Mouse (Mus musculus) liver, embryonic 16.5 days (tissue): ENCODE results near the gene Wdr45. TPM values are rescaled to one million over a fixed set of nuclear protein-coding genes. Genes with fewer than 3 reads are reported as not detected.
A peak's percentile ranks its signal among the peaks of the same experiment; 100 is the strongest.

Experiments
- ATAC-seq: fragments of 200-750 bp; cut with Nextera tagmentation; 2 replicates; pipeline ENCODE4 v1.8.0; 2017; ENCODE audit warnings: low read depth, mild to moderate bottlenecking, moderate number of reproducible peaks, moderate library complexity
- H3K27ac ChIP-seq: fragments of 300-500 bp; sonication (generic); 2 replicates; pipeline ENCODE4 v1.5.1; 2014; ENCODE audit warnings: mild to moderate bottlenecking, low read length
- H3K27me3 ChIP-seq: fragments of 300-500 bp; sonication (generic); 2 replicates; pipeline ENCODE4 v1.6.1; 2014; ENCODE audit warnings: low read depth, low read length, mixed read lengths; ENCODE audit not compliant: control insufficient read depth, insufficient read depth
- H3K36me3 ChIP-seq: fragments of 300-500 bp; sonication (generic); 2 replicates; pipeline ENCODE4 v1.6.1; 2014; ENCODE audit warnings: mild to moderate bottlenecking; ENCODE audit not compliant: control insufficient read depth, insufficient read depth
- H3K4me1 ChIP-seq: fragments of 300-500 bp; sonication (generic); 2 replicates; pipeline ENCODE4 v1.6.1; 2014; ENCODE audit warnings: low read depth, low read length, mixed read lengths; ENCODE audit not compliant: control insufficient read depth
- H3K4me2 ChIP-seq: fragments of 300-500 bp; sonication (generic); 2 replicates; pipeline ENCODE4 v1.6.1; 2014; ENCODE audit warnings: low read depth, low read length, mixed read lengths
- H3K4me3 ChIP-seq: fragments of 300-500 bp; sonication (generic); 2 replicates; pipeline ENCODE4 v1.5.1; 2014; ENCODE audit warnings: low read depth, mild to moderate bottlenecking, low read length
- H3K9ac ChIP-seq: fragments of 300-500 bp; sonication (generic); 2 replicates; pipeline ENCODE4 v1.6.1; 2014; ENCODE audit warnings: low read depth, low read length
- H3K9me3 ChIP-seq: fragments of 300-500 bp; sonication (generic); replicated peaks from 2 replicates; pipeline ENCODE4 v1.6.1; 2016; ENCODE audit warnings: low read length; ENCODE audit not compliant: control insufficient read depth
- WGBS: fragments of 180-500 bp; shearing (Covaris S2); extraction: QIAGEN DNeasy Blood & Tissue Kit; methylation state at CpG from one replicate; pipeline ENCODE4 v1.1.7; 2014; ENCODE audit not compliant: insufficient replicate concordance; 5-methylcytosine and 5-hydroxymethylcytosine counted together
- polyA plus RNA-seq: library from polyadenylated mRNA; unstranded; fragments of >200 nt; fragmentation: Nextera tagmentation; extraction: Ambion mirVana; gene quantifications from 2 replicates; pipeline ENCODE4 v1.2.1, GENCODE M21; 2015

The Wdr45 gene
- polyA plus RNA-seq, 1 experiment from 2014 or later: 21.8 TPM

GRCm38 (mm10) chrX:7765281-7765670, 51.1 kb downstream of the Wdr45 start:
- peak overlapping the region; percentile 31 for H3K4me3 ChIP-seq
- WGBS: 33% methylated on average over 13 of the region's 13 CpGs
- ATAC-seq: no peak
- peak overlapping the region; percentile 77 for H3K4me2 ChIP-seq
- no peaks in the 10 kb centered on the region for H3K27me3 ChIP-seq
- no peak overlapping the region; the same call in 1 of the 2 replicates for H3K27ac ChIP-seq
- H3K4me1 ChIP-seq: peaks cover 25% of the 10 kb centered on the region
- no peak overlapping the region; the same call in 1 of the 2 replicates for H3K9ac ChIP-seq
- no peaks in the 10 kb centered on the region for H3K36me3 ChIP-seq
- no peaks in the 10 kb centered on the region; the same call in 1 of the 2 replicates for H3K9me3 ChIP-seq

DNA sequence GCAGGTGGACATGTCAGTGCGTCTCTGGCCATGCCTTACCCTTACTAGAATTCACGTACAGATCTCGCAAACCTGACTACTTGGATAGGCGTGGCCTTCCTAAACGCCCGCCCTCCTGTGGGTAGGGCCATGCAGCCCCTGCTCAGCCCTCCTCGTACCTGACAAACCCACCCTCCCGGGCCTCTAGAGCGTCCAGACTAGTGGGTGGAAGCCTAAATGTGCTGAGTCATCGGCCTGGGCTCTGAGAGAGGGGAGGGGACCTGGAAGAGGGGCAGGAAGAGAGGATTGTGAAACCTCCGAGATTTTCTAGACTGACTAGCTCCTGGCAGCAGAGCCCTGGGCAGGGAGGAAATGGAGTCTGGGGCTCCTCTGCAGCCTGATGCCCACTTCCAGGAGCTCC, 51.6 kb downstream of the Wdr45 start:
- no peak overlapping the region; the same call in 1 of the 2 replicates for H3K9ac ChIP-seq
- H3K4me2 ChIP-seq: peak overlapping the region; percentile 52
- WGBS: 13% methylated on average over 11 of the region's 11 CpGs
- H3K27ac ChIP-seq: peak overlapping the region; percentile 24
- no peaks in the 10 kb centered on the region; the same call in 1 of the 2 replicates for H3K9me3 ChIP-seq
- H3K36me3 ChIP-seq: no peaks in the 10 kb centered on the region; the same call in 1 of the 2 replicates
- peaks cover 25% of the 10 kb centered on the region for H3K4me1 ChIP-seq
- peak overlapping the region; percentile 31 for H3K4me3 ChIP-seq
- no peaks in the 10 kb centered on the region for H3K27me3 ChIP-seq
- peak; percentile 50 for ATAC-seq

DNA sequence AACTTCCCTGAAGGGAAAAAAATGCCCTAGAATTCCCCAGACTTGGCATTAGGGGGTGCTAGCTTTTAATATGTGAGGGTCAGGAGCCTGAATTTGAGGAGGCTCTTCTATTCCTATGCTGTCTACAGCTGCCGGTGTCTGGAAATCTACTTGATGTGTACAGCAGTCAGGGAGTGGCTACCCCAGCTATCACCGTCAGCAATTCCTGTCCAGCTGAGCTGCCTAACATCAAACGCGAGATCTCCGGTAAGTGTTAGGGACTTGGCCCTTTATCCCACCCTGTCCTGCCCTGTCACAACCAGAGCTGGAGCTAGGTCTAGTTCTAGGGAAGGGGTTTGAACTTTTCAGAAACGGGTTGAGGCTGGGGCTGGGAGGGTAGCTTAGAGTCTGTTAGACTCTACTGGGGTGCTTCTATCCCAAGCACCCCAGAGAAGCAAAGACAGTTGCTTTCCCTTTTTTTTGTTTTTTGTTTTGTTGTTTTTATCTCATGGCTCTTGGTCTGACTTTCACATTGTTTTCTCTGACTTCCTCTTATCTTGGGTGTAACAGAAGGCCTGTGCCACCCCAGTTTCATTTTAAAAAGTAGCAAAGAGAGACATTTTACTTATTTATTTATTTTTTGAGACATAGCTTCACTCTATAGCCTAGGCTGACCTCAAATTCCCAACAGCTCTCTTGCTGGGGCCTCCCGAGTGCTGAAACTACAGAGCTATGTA, 55.3 kb downstream of the Wdr45 start:
- no peak overlapping the region for H3K4me2 ChIP-seq
- H3K9ac ChIP-seq: no peak overlapping the region
- peak; percentile 53 for ATAC-seq

GRCm38 (mm10) chrX:7772766-7773165, 58.6 kb downstream of the Wdr45 start:
- H3K4me3 ChIP-seq: no peak overlapping the region
- H3K9me3 ChIP-seq: no peaks in the 10 kb centered on the region
- WGBS: 40% methylated on average over 2 of the region's 2 CpGs
- ATAC-seq: no peak
- peaks cover 4% of the 10 kb centered on the region for H3K4me1 ChIP-seq
- H3K4me2 ChIP-seq: no peak overlapping the region
- no peaks in the 10 kb centered on the region for H3K27me3 ChIP-seq
- no peak overlapping the region for H3K9ac ChIP-seq
- no peak overlapping the region for H3K27ac ChIP-seq
- H3K36me3 ChIP-seq: peaks cover 3% of the 10 kb centered on the region; the same call in 1 of the 2 replicates

More for the DNA sequence above, 55.3 kb downstream of the Wdr45 start:
- H3K4me1 ChIP-seq: peaks cover 14% of the 10 kb centered on the region
- H3K27me3 ChIP-seq: no peaks in the 10 kb centered on the region
- no peaks in the 10 kb centered on the region for H3K9me3 ChIP-seq
- peaks cover 3% of the 10 kb centered on the region; the same call in 1 of the 2 replicates for H3K36me3 ChIP-seq
- H3K27ac ChIP-seq: peak overlapping the region; percentile 37; the same call in 1 of the 2 replicates
- H3K4me3 ChIP-seq: no peak overlapping the region
- WGBS: 41% methylated on average over 7 of the region's 7 CpGs

GRCm38 (mm10) chrX:7775501-7776205, 61.5 kb downstream of the Wdr45 start:
- no peak overlapping the region for H3K27ac ChIP-seq
- 59% methylated on average over 9 of the region's 9 CpGs for WGBS
- H3K4me3 ChIP-seq: no peak overlapping the region
- no peak for ATAC-seq
- no peak overlapping the region for H3K4me2 ChIP-seq
- H3K27me3 ChIP-seq: no peaks in the 10 kb centered on the region
- H3K36me3 ChIP-seq: peaks cover 3% of the 10 kb centered on the region; the same call in 1 of the 2 replicates
- H3K9ac ChIP-seq: no peak overlapping the region
- H3K9me3 ChIP-seq: no peaks in the 10 kb centered on the region
- H3K4me1 ChIP-seq: peaks cover 13% of the 10 kb centered on the region

DNA sequence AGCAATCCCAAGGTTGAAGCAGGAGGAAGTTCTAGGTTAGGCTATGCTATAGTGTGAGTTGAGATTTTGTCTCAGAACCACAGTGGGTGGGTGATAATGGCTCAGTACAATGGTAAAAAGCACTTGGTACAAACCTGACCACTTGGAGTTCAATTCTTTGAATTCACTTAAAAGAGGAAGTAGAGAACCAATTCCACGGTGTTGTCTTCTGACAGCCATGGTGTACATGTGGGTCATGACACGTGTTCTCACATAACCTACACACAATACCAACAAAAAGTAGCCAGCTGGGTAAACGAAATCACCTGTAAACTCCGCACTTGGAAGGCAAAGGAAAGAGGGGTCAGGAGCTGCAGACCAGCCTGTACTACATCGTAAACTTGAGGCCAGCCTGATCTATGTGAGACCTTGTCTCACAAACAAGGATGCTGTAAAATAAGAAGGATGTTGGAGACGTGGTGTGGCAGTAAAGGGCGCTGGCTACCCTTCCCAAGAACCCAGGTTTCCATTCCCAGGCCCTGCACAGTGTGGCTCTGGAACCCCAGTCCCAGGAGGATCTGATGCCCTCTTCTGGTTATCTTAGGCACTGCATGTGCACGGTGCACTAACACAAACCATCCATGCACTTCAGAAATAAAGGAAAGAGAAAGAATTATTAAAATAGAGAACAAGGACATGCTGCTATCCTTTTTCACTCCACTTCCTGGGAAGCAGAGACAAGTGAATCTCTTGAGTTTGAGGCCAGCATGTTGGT, 62.4 kb downstream of the Wdr45 start:
- WGBS: 35% methylated on average over 8 of the region's 8 CpGs
- Histone ChIP-seq H3K4me2 (no peak overlapping the region), H3K4me3 (no peak overlapping the region), H3K27me3 (no peaks in the 10 kb centered on the region), H3K36me3 (0 out of 2 replicates have a peak, but pooled peaks cover 3% of the 10 kb centered on the region), H3K4me1 (peaks cover 13% of the 10 kb centered on the region), H3K9me3 (no peaks in the 10 kb centered on the region), H3K9ac (no peak overlapping the region), H3K27ac (peak overlapping the region; percentile 59)
- peak; percentile 36 for ATAC-seq

Other genes with a start within 250 kb of the Wdr45 start
- 0.09 TPM in 1 of 2 replicates, not detected in the other for gene Foxp3, start 140.7 kb upstream of the Wdr45 start, polyA plus RNA-seq
- gene Ppp1r3f, start 140.1 kb upstream of the Wdr45 start, polyA plus RNA-seq: 0.21 and 0.24 TPM in 2 replicates
- 17.3 and 17.6 TPM in 2 replicates for gene Ccdc22, start 108.8 kb upstream of the Wdr45 start, polyA plus RNA-seq
- gene Cacna1f, start 107.2 kb upstream of the Wdr45 start, polyA plus RNA-seq: 0.04 and 0.06 TPM in 2 replicates
- 0.25 and 0.32 TPM in 2 replicates for gene Syp, start 75.9 kb upstream of the Wdr45 start, polyA plus RNA-seq
- 1.4 and 2.3 TPM in 2 replicates for gene Prickle3, start 57.1 kb upstream of the Wdr45 start, polyA plus RNA-seq
- gene Plp2, start 42.9 kb upstream of the Wdr45 start, polyA plus RNA-seq: 24.8 and 29.2 TPM in 2 replicates
- 0.12 TPM in 1 of 2 replicates, not detected in the other for gene Magix, start 33.1 kb upstream of the Wdr45 start, polyA plus RNA-seq
- 13.4 and 14.0 TPM in 2 replicates for gene Gpkow, start 17.2 kb upstream of the Wdr45 start, polyA plus RNA-seq
- gene Gm45208, start 7.9 kb downstream of the Wdr45 start, polyA plus RNA-seq: 0.27 and 0.51 TPM in 2 replicates
- 5.2 and 6.0 TPM in 2 replicates for gene Praf2, start 14.1 kb downstream of the Wdr45 start, polyA plus RNA-seq
- 1.6 and 1.9 TPM in 2 replicates for gene Ccdc120, start 36.6 kb downstream of the Wdr45 start, polyA plus RNA-seq
- gene Tfe3, start 48.2 kb downstream of the Wdr45 start, polyA plus RNA-seq: 9.5 and 11.4 TPM in 2 replicates
- 27.7 and 28.9 TPM in 2 replicates for gene Gripap1, start 75.4 kb downstream of the Wdr45 start, polyA plus RNA-seq
- 0.19 TPM in 2 replicates for gene Kcnd1, start 108.0 kb downstream of the Wdr45 start, polyA plus RNA-seq
- gene Otud5, start 127.0 kb downstream of the Wdr45 start, polyA plus RNA-seq: 32.9 and 42.5 TPM in 2 replicates
- 3.1 and 3.5 TPM in 2 replicates for gene Pim2, start 163.9 kb downstream of the Wdr45 start, polyA plus RNA-seq
- 13.5 and 14.2 TPM in 2 replicates for gene Slc35a2, start 169.7 kb downstream of the Wdr45 start, polyA plus RNA-seq
- gene Pqbp1, start 184.9 kb downstream of the Wdr45 start, polyA plus RNA-seq: 36.8 and 38.6 TPM in 2 replicates
- 90.8 and 94.9 TPM in 2 replicates for gene Timm17b, start 185.0 kb downstream of the Wdr45 start, polyA plus RNA-seq
- gene Gm10491, start 193.5 kb downstream of the Wdr45 start, polyA plus RNA-seq: not detected in 2 replicates
- not detected in 2 replicates for gene Gm10490, start 195.2 kb downstream of the Wdr45 start, polyA plus RNA-seq
- gene Pcsk1n, start 205.5 kb downstream of the Wdr45 start, polyA plus RNA-seq: 0.05 and 0.17 TPM in 2 replicates
- gene Eras, start 214.3 kb downstream of the Wdr45 start, polyA plus RNA-seq: not detected in 2 replicates
- 11.5 and 12.1 TPM in 2 replicates for gene Hdac6, start 233.6 kb downstream of the Wdr45 start, polyA plus RNA-seq